Mouse (Mus musculus) limb, embryonic 11.5 days (tissue): Measurements from ENCODE around the gene Ifna11. TPM values are rescaled to one million over a fixed set of nuclear protein-coding genes. Genes with fewer than 3 reads are reported as not detected.
"Not testable (repeated sequence)": the region's sequence is repeated elsewhere in the genome, so short reads cannot be mapped to it uniquely, and the experiment has no call there.

Experiments used
- ATAC-seq: fragments of 200-750 bp; cut with Nextera tagmentation; 2 replicates; pipeline ENCODE4 v1.8.0; 2017; ENCODE audit warnings: low read depth; ENCODE audit not compliant: insufficient number of reproducible peaks, low FRiP score, low TSS enrichment
- DNase-seq: peaks from one replicate; pipeline ENCODE4 v3.0.0-alpha.2; 2015; ENCODE audit warnings: low spot score
- H3K27ac ChIP-seq: fragments of 300-500 bp; sonication (generic); replicated peaks from 2 replicates; pipeline ENCODE4 v1.5.1; 2014; ENCODE audit warnings: low read depth, mild to moderate bottlenecking, low read length
- H3K27me3 ChIP-seq: fragments of 300-500 bp; sonication (generic); 2 replicates; pipeline ENCODE4 v1.6.1; 2014; ENCODE audit warnings: mild to moderate bottlenecking, low read length, mixed read lengths; ENCODE audit not compliant: control insufficient read depth, insufficient read depth
- H3K36me3 ChIP-seq: fragments of 300-500 bp; sonication (generic); 2 replicates; pipeline ENCODE4 v1.6.1; 2014; ENCODE audit warnings: mild to moderate bottlenecking, low read length, moderate library complexity, mixed read lengths; ENCODE audit not compliant: control insufficient read depth, insufficient read depth
- H3K4me1 ChIP-seq: fragments of 300-500 bp; sonication (generic); 2 replicates; pipeline ENCODE4 v1.6.1; 2014; ENCODE audit warnings: low read length, mixed read lengths; ENCODE audit not compliant: control insufficient read depth, insufficient read depth
- H3K4me2 ChIP-seq: fragments of 300-500 bp; sonication (generic); 2 replicates; pipeline ENCODE4 v1.6.1; 2014; ENCODE audit warnings: low read depth, mild to moderate bottlenecking, moderate library complexity; ENCODE audit not compliant: severe bottlenecking
- H3K4me3 ChIP-seq: fragments of 300-500 bp; sonication (generic); 2 replicates; pipeline ENCODE4 v1.5.1; 2014; ENCODE audit warnings: low read depth, low read length
- H3K9ac ChIP-seq: fragments of 300-500 bp; sonication (generic); 2 replicates; pipeline ENCODE4 v1.6.1; 2014; ENCODE audit warnings: mild to moderate bottlenecking, low read length
- H3K9me3 ChIP-seq: fragments of 300-500 bp; sonication (generic); 2 replicates; pipeline ENCODE4 v1.6.1; 2016; ENCODE audit warnings: low read length; ENCODE audit not compliant: control insufficient read depth
- WGBS: fragments of 180-500 bp; shearing (Covaris S2); extraction: QIAGEN DNeasy Blood & Tissue Kit; methylation state at CpG from one replicate; pipeline ENCODE4 v1.1.7; 2014; 5-methylcytosine and 5-hydroxymethylcytosine counted together
- polyA plus RNA-seq: library from polyadenylated mRNA; unstranded; fragments of >200 nt; fragmentation: Nextera tagmentation; extraction: Ambion mirVana; gene quantifications from 2 replicates; pipeline ENCODE4 v1.2.1, GENCODE M21; 2014

Gene Ifna11
- polyA plus RNA-seq, result not detected in 2 replicates

GRCm38 (mm10) chr4:88819659-88820058, at the start of gene Ifna11:
Gene Ifna11 (plus strand): TSS chr4:88819959.
- 74% methylated on average over 1 of the region's 1 CpGs for WGBS
- no peak within 1 kb of the TSS for H3K9ac ChIP-seq
- no peak for DNase-seq
- H3K36me3 ChIP-seq, result no peaks in the 10 kb centered on the region
- no peaks in the 10 kb centered on the region for H3K27me3 ChIP-seq
- no peak for ATAC-seq
- H3K4me2 ChIP-seq, result no peak within 1 kb of the TSS
- H3K9me3 ChIP-seq, result no peaks in the 10 kb centered on the region
- H3K27ac ChIP-seq, result no peak within 1 kb of the TSS
- no peaks in the 10 kb centered on the region for H3K4me1 ChIP-seq
- no peak within 1 kb of the TSS for H3K4me3 ChIP-seq

DNA sequence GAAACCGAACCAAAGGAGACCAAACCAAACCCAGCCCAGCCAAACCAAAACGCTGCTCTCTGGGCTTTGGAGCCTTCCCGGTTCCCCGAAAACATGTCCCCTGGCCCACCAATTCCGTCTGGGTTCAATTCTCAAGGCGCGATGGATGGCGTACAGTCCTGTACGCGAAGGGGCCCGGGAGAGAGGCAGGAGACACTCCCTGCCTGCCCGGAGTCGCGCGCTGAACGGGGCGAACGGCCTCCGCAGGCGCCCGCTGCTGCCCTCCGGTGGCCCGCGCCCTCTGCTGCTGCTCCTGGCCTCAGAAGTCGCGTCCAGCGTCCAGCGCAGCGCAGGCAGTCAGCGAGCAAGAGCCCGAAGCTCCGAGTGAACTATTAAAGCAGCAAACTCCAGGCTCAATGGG, 46.2 kb upstream of the Ifna11 start, which contains the start of gene Gm13290:
Gm13290 (plus strand) TSS at position 301 of the 400 bp plus-strand sequence.
- not testable (repeated sequence) for H3K9ac ChIP-seq, H3K27ac ChIP-seq, ATAC-seq, H3K4me1 ChIP-seq, H3K36me3 ChIP-seq, H3K9me3 ChIP-seq, H3K27me3 ChIP-seq, H3K4me2 ChIP-seq, H3K4me3 ChIP-seq, DNase-seq
- WGBS, result no CpG with 5 or more reads among the region's 32 CpGs

GRCm38 (mm10) chr4:88776622-88777021, 43.1 kb upstream of the Ifna11 start, which contains the start of gene Gm13289:
Gene Gm13289 (plus strand): TSS chr4:88776922.
- not testable (repeated sequence) for H3K4me2 ChIP-seq, H3K4me3 ChIP-seq, ATAC-seq, H3K9ac ChIP-seq, H3K27ac ChIP-seq, H3K36me3 ChIP-seq, H3K27me3 ChIP-seq, H3K4me1 ChIP-seq, H3K9me3 ChIP-seq, DNase-seq
- WGBS, result no CpG with 5 or more reads among the region's 29 CpGs

- H3K27ac ChIP-seq, H3K4me1 ChIP-seq, H3K27me3 ChIP-seq, H3K9ac ChIP-seq, DNase-seq, ATAC-seq, H3K4me3 ChIP-seq, H3K9me3 ChIP-seq, H3K36me3 ChIP-seq, H3K4me2 ChIP-seq: not testable (repeated sequence)
- no CpG with 5 or more reads among the region's 29 CpGs for WGBS
Observed at GRCm38 (mm10) chr4:88779550-88779949, 40.2 kb upstream of the Ifna11 start, which contains the start of gene Gm13272. Gene Gm13272 (plus strand): TSS chr4:88779850.

DNA sequence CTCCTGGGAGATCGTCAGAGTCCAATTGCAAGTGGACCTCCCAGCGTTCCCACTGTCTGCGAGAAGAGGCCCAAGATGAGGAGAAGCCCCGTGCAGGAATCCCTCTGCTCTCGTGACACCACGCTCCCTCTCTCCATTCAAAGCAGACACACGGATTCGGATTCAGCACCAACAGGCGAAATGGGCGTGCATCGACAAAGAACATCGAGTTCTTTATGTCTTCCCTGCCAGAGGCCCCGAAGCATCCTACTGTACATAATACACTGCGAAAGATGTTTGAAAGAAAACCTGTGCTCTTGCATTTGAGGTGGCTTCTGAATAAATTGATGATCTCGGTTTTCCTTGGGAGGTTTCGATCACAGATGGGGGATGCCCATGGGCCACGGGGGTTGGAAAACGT, 39.4 kb upstream of the Ifna11 start:
- not testable (repeated sequence) for H3K9me3 ChIP-seq, H3K4me1 ChIP-seq, H3K36me3 ChIP-seq, H3K4me3 ChIP-seq, H3K27ac ChIP-seq, DNase-seq, H3K9ac ChIP-seq, H3K27me3 ChIP-seq, H3K4me2 ChIP-seq, ATAC-seq
- 37% methylated on average over 15 of the region's 18 CpGs for WGBS

DNA sequence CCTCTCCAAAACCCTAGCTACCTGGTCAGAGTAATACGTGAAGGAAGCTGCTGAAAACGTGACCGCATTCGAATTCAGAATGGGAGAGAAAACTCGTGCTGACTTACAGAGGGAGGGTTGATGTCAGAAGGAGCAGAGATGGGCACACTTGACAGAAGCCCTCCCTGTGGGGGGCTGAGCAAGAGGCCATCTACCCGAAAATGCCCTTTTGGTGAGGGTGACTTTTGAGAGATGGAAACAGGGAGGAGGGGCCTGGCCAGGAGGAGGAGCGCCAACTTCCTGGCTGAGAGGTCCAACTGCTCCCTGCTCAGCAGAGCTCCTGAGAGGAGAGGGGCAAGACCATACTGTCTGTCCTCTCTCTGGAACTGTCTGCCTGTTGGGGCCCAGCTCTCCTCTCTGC, 37.9 kb upstream of the Ifna11 start, which contains the start of gene Ifnz:
Ifnz (plus strand) TSS at position 301 of the 400 bp plus-strand sequence.
- not testable (repeated sequence) for H3K9me3 ChIP-seq, H3K4me1 ChIP-seq, ATAC-seq, H3K27ac ChIP-seq, H3K9ac ChIP-seq, H3K27me3 ChIP-seq, DNase-seq, H3K4me3 ChIP-seq, H3K36me3 ChIP-seq
- H3K4me2 ChIP-seq, result peak within 1 kb of the TSS; percentile 28; the same call in 1 of the 2 replicates
- 35% methylated on average over 3 of the region's 7 CpGs for WGBS

DNA sequence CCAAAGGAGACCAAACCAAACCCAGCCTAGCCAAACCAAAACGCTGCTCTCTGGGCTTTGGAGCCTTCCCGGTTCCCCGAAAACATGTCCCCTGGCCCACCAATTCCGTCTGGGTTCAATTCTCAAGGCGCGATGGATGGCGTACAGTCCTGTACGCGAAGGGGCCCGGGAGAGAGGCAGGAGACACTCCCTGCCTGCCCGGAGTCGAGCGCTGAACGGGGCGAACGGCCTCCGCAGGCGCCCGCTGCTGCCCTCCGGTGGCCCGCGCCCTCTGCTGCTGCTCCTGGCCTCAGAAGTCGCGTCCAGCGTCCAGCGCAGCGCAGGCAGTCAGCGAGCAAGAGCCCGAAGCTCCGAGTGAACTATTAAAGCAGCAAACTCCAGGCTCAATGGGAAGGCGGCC, 37.4 kb upstream of the Ifna11 start:
- not testable (repeated sequence) for ATAC-seq, H3K4me3 ChIP-seq, H3K27me3 ChIP-seq

DNA sequence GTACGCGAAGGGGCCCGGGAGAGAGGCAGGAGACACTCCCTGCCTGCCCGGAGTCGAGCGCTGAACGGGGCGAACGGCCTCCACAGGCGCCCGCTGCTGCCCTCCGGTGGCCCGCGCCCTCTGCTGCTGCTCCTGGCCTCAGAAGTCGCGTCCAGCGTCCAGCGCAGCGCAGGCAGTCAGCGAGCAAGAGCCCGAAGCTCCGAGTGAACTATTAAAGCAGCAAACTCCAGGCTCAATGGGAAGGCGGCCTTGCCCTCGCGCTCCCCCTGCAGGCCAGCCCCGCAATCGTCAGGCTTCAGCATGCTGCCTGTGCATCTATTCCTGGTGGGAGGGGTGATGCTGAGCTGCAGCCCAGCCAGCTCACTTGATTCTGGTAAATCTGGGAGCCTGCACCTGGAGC, 34.4 kb upstream of the Ifna11 start, which contains the start of gene Gm13276:
Gm13276 (plus strand) TSS at position 301 of the 400 bp plus-strand sequence.
- not testable (repeated sequence) for DNase-seq, H3K27ac ChIP-seq, ATAC-seq, H3K36me3 ChIP-seq, H3K27me3 ChIP-seq, H3K9me3 ChIP-seq, H3K4me3 ChIP-seq, H3K4me1 ChIP-seq, H3K9ac ChIP-seq, H3K4me2 ChIP-seq
- no CpG with 5 or more reads among the region's 27 CpGs for WGBS

More for the DNA sequence above, 37.4 kb upstream of the Ifna11 start:
- not testable (repeated sequence) for H3K27ac ChIP-seq, H3K9me3 ChIP-seq, DNase-seq, H3K4me1 ChIP-seq, H3K36me3 ChIP-seq, H3K9ac ChIP-seq
- WGBS, result 0% methylated on average over 7 of the region's 31 CpGs
- H3K4me2 ChIP-seq, result peak overlapping the region; percentile 28; the same call in 1 of the 2 replicates

DNA sequence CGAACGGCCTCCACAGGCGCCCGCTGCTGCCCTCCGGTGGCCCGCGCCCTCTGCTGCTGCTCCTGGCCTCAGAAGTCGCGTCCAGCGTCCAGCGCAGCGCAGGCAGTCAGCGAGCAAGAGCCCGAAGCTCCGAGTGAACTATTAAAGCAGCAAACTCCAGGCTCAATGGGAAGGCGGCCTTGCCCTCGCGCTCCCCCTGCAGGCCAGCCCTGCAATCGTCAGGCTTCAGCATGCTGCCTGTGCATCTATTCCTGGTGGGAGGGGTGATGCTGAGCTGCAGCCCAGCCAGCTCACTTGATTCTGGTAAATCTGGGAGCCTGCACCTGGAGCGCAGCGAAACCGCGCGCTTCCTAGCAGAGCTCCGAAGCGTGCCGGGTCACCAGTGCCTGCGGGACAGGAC, 31.4 kb upstream of the Ifna11 start, which contains the start of gene Gm13277:
Gm13277 (plus strand) TSS at position 231 of the 400 bp plus-strand sequence.
- not testable (repeated sequence) for ATAC-seq, H3K4me1 ChIP-seq, H3K4me3 ChIP-seq, H3K9me3 ChIP-seq, H3K9ac ChIP-seq, H3K27me3 ChIP-seq, H3K4me2 ChIP-seq, DNase-seq, H3K36me3 ChIP-seq, H3K27ac ChIP-seq
- WGBS, result no CpG with 5 or more reads among the region's 28 CpGs
